ENCODE assay signal across 11 mouse cellular contexts in genomic region chr12:83342035-83342874, GRCm38 (mm10).
DNase-seq lines count a peak whose midpoint lies in the region; ATAC-seq and TF ChIP-seq lines count a peak whose summit lies in the region.
"Had no signal": no experiment of that assay in that cellular context is flagged by ENCODE, and none has a peak within 500 bp of the region (broad histone marks: within the 10 kb centered on the region; RNA-seq: fewer than 3 reads in every experiment).

No protein-coding gene starts in this region.

- ATAC-seq in forebrain, embryonic 11.5 days (replicated peaks; ENCODE audit: low FRiP score), result no peak

- no peak overlapping the region for H3K4me2 ChIP-seq in forebrain, embryonic 11.5 days (ENCODE audit: low read depth, low read length, severe bottlenecking)
- H3K4me2 ChIP-seq: limb, embryonic 12.5 days; midbrain, embryonic 11.5 days had no signal

- 0 out of 2 replicates have a peak overlapping the region, but pooled peaks have one; percentile 15 for H3K27ac ChIP-seq in forebrain, embryonic 10.5 days
- H3K27ac ChIP-seq in forebrain, embryonic 11.5 days (ENCODE audit: low read depth, low read length), result no peak overlapping the region
- peak overlapping the region; percentile 94 for H3K27ac ChIP-seq in layer of hippocampus, adult 2 months
- H3K27ac ChIP-seq: limb, embryonic 12.5 days had no signal

- WGBS in forebrain, embryonic 10.5 days, result 77% methylated on average over 15 of the region's 15 CpGs
- WGBS in forebrain, embryonic 11.5 days, result 76% methylated on average over 15 of the region's 15 CpGs

- H3K9me3 ChIP-seq in forebrain, embryonic 10.5 days, result no peaks in the 10 kb centered on the region
- no peaks in the 10 kb centered on the region for H3K9me3 ChIP-seq in forebrain, embryonic 11.5 days (ENCODE audit: control insufficient read depth, low read length)
- H3K9me3 ChIP-seq: limb, embryonic 12.5 days had no signal

- peaks cover 20% of the 10 kb centered on the region for H3K4me1 ChIP-seq in forebrain, embryonic 10.5 days
- no peaks in the 10 kb centered on the region for H3K4me1 ChIP-seq in forebrain, embryonic 11.5 days (replicated peaks; ENCODE audit: control insufficient read depth, insufficient read depth, low read length)

- no peaks in the 10 kb centered on the region for H3K27me3 ChIP-seq in forebrain, embryonic 10.5 days (ENCODE audit: poor library complexity, severe bottlenecking)
- H3K27me3 ChIP-seq in forebrain, embryonic 11.5 days (ENCODE audit: control insufficient read depth, insufficient read depth, low read length), result no peaks in the 10 kb centered on the region
- H3K27me3 ChIP-seq: limb, embryonic 12.5 days had no signal

- H3K36me3 ChIP-seq in forebrain, embryonic 10.5 days (replicated peaks), result no peaks in the 10 kb centered on the region
- no peaks in the 10 kb centered on the region for H3K36me3 ChIP-seq in forebrain, embryonic 11.5 days (ENCODE audit: control insufficient read depth, insufficient read depth, low read length)
- H3K36me3 ChIP-seq: limb, embryonic 12.5 days had no signal

- no peak overlapping the region for H3K4me3 ChIP-seq in forebrain, embryonic 10.5 days
- H3K4me3 ChIP-seq in forebrain, embryonic 11.5 days (ENCODE audit: low read depth, low read length), result no peak overlapping the region
- no peak overlapping the region for H3K4me3 ChIP-seq in layer of hippocampus, adult 2 months
- H3K4me3 ChIP-seq: limb, embryonic 12.5 days had no signal

- no peak for DNase-seq in forebrain, embryonic 10.5 days (ENCODE audit: extremely low spot score, low spot score)
- no peak for DNase-seq in forebrain, embryonic 11.5 days (ENCODE audit: low spot score)
- DNase-seq in layer of hippocampus, adult 2 months (ENCODE audit: low spot score in 2 of 2), result peak in 1 of 2 experiments; percentile 62
- DNase-seq in layer of hippocampus, postnatal 25 days (ENCODE audit: extremely low spot score in 1 of 2, low spot score in 1 of 2), result no peak
- DNase-seq in cerebellum, postnatal 36 days, result peak; percentile 49 to 67
- peak; percentile 40 for DNase-seq in left cerebral cortex, adult 11 months (ENCODE audit: low spot score)
- DNase-seq in spleen, adult 12 weeks (ENCODE audit: low spot score), result no peak
- DNase-seq in gastrocnemius, adult 18-20 months (ENCODE audit: low spot score), result no peak
- DNase-seq: spleen, adult 18-20 months had no signal

- TF ChIP-seq CTCF in layer of hippocampus, adult 2 months (conservative IDR thresholded peaks at IDR 0.05), result no peak

- H3K9ac ChIP-seq in forebrain, embryonic 11.5 days (ENCODE audit: low read length), result no peak overlapping the region
- H3K9ac ChIP-seq: limb, embryonic 12.5 days had no signal

Comparison
In these comparisons a context has a peak if more than half of its experiments do, and no peak if none do; other contexts are left out.
1. DNase-seq: peak in cerebellum, postnatal 36 days (2 of 2) and left cerebral cortex, adult 11 months (single experiment); none in forebrain, embryonic 10.5 days (single experiment), forebrain, embryonic 11.5 days (single experiment), layer of hippocampus, postnatal 25 days (0 of 2), spleen, adult 12 weeks (single experiment) and gastrocnemius, adult 18-20 months (single experiment).